Mouse (Mus musculus) CH12.LX (cell line): ENCODE measurements around the gene Myom1. TPM values are rescaled to one million over a fixed set of nuclear protein-coding genes. Genes with fewer than 3 reads are reported as not detected.

ENCODE experiments used
- DNase-seq: peaks from one replicate; pipeline ENCODE4 v3.0.0-alpha.2; 2013; ENCODE audit errors: extremely low read depth
- H3K27ac ChIP-seq: 2 replicates; pipeline ENCODE4 v1.5.1; 2012; ENCODE audit warnings: low read depth, mild to moderate bottlenecking, control low read depth, moderate library complexity; ENCODE audit not compliant: insufficient read depth
- H3K27me3 ChIP-seq: replicated peaks from 2 replicates; pipeline ENCODE3; 2012; ENCODE audit warnings: inconsistent platforms
- H3K36me3 ChIP-seq, 2 experiments: replicated peaks in 1 of 2; 2 replicates each; pipeline versions ENCODE3 to v1.6.1; 2012; ENCODE audit warnings: inconsistent platforms in 1 of 2, low read length in 1 of 2, mild to moderate bottlenecking in 1 of 2, mixed read lengths in 1 of 2, moderate library complexity in 1 of 2; ENCODE audit not compliant: control insufficient read depth in 1 of 2, insufficient read depth in 1 of 2
- H3K4me1 ChIP-seq, 2 experiments: 2 replicates each; pipeline ENCODE4 v1.6.1; 2012; ENCODE audit warnings: inconsistent platforms in 1 of 2, moderate library complexity in 1 of 2; ENCODE audit not compliant: insufficient read depth in 2 of 2, control insufficient read depth in 1 of 2
- H3K4me2 ChIP-seq: 2 replicates; pipeline ENCODE4 v1.6.1; 2012; ENCODE audit warnings: low read depth, mild to moderate bottlenecking, control low read depth; ENCODE audit not compliant: poor library complexity, insufficient read depth, severe bottlenecking
- H3K4me3 ChIP-seq, 3 experiments: fragments of 150-350 bp in 1 of 3; sonication (generic) in 1 of 3; replicated peaks in 1 of 3; 2 replicates each; pipeline versions ENCODE3 to v1.5.1; 2011 to 2012; ENCODE audit warnings: low read depth in 2 of 3, low read length in 2 of 3, mild to moderate bottlenecking in 2 of 3, moderate library complexity in 2 of 3, control low read depth in 1 of 3, improper control_type of control experiment in 1 of 3, inconsistent platforms in 1 of 3, mixed read lengths in 1 of 3; ENCODE audit not compliant: poor library complexity in 1 of 3
- H3K79me2 ChIP-seq: replicated peaks from 2 replicates; pipeline ENCODE4 v1.6.1; 2012; ENCODE audit warnings: mild to moderate bottlenecking, moderate library complexity; ENCODE audit not compliant: control insufficient read depth, poor library complexity, insufficient read depth, severe bottlenecking; ENCODE audit errors: extremely low read depth
- H3K9ac ChIP-seq: 2 replicates; pipeline ENCODE4 v1.6.1; 2012; ENCODE audit warnings: low read depth, mild to moderate bottlenecking, control low read depth, moderate library complexity; ENCODE audit not compliant: insufficient read depth
- H3K9me3 ChIP-seq: replicated peaks from 2 replicates; pipeline ENCODE3; 2012; ENCODE audit warnings: low read length, inconsistent platforms, mixed read lengths
- BHLHE40 ChIP-seq: IDR thresholded peaks from 2 replicates; pipeline ENCODE4 v1.6.1; 2011; ENCODE audit warnings: mild to moderate bottlenecking, low read depth, low read length, improper control_type of control experiment
- CHD1 ChIP-seq: IDR thresholded peaks from 2 replicates; pipeline ENCODE4 v1.6.1; 2012; ENCODE audit warnings: low read depth, low read length, improper control_type of control experiment, inconsistent platforms
- E2F4 ChIP-seq: IDR thresholded peaks from 2 replicates; pipeline ENCODE4 v1.6.1; 2011; ENCODE audit warnings: low read depth, low read length, improper control_type of control experiment; ENCODE audit not compliant: insufficient replicate concordance
- EP300 ChIP-seq: IDR thresholded peaks from 2 replicates; pipeline ENCODE4 v1.6.1; 2011; ENCODE audit warnings: low read length, improper control_type of control experiment
- ETS1 ChIP-seq: conservative IDR thresholded peaks from 2 replicates; pipeline ENCODE4 v1.6.1; 2012; ENCODE audit warnings: low read depth, mild to moderate bottlenecking, inconsistent platforms, low read length, improper control_type of control experiment, moderate library complexity
- GABPA ChIP-seq: IDR thresholded peaks from 2 replicates; pipeline ENCODE4 v1.6.1; 2012; ENCODE audit warnings: low read depth, low read length, improper control_type of control experiment, inconsistent platforms; ENCODE audit not compliant: insufficient replicate concordance
- HCFC1 ChIP-seq: IDR thresholded peaks from 2 replicates; pipeline ENCODE4 v1.6.1; 2012; ENCODE audit warnings: low read depth, mild to moderate bottlenecking, inconsistent platforms, low read length, improper control_type of control experiment
- IRF4 ChIP-seq: IDR thresholded peaks from 2 replicates; pipeline ENCODE4 v1.6.1; 2014; ENCODE audit warnings: low read depth, mild to moderate bottlenecking, inconsistent platforms, low read length, improper control_type of control experiment
- JUN ChIP-seq: IDR thresholded peaks from 2 replicates; pipeline ENCODE4 v1.6.1; 2011; ENCODE audit warnings: low read depth, mild to moderate bottlenecking, low read length, improper control_type of control experiment, moderate library complexity; ENCODE audit not compliant: insufficient read depth
- MAFK ChIP-seq: IDR thresholded peaks from 2 replicates; pipeline ENCODE4 v1.6.1; 2011; ENCODE audit warnings: low read length, improper control_type of control experiment; ENCODE audit not compliant: insufficient replicate concordance
- MEF2A ChIP-seq: IDR thresholded peaks from 2 replicates; pipeline ENCODE4 v1.6.1; 2014; ENCODE audit warnings: low read depth, mild to moderate bottlenecking, inconsistent platforms, low read length, improper control_type of control experiment, borderline replicate concordance
- MXI1 ChIP-seq: IDR thresholded peaks from 2 replicates; pipeline ENCODE4 v1.6.1; 2011; ENCODE audit warnings: mild to moderate bottlenecking, low read depth, low read length, improper control_type of control experiment
- NELFE ChIP-seq: IDR thresholded peaks from 2 replicates; pipeline ENCODE4 v1.6.1; 2011; ENCODE audit warnings: low read depth, low read length, improper control_type of control experiment
- PAX5 ChIP-seq: IDR thresholded peaks from 2 replicates; pipeline ENCODE4 v1.6.1; 2012; ENCODE audit warnings: low read length, inconsistent platforms, mixed read lengths
- POLR2A ChIP-seq: IDR thresholded peaks from 2 replicates; pipeline ENCODE4 v1.6.1; 2011; ENCODE audit warnings: low read depth, mild to moderate bottlenecking, improper control_type of control experiment, low read length
- POLR2AphosphoS2 ChIP-seq: IDR thresholded peaks from 2 replicates; pipeline ENCODE4 v1.6.1; 2011; ENCODE audit warnings: low read depth, low read length, improper control_type of control experiment
- RAD21 ChIP-seq: IDR thresholded peaks from 2 replicates; pipeline ENCODE4 v1.6.1; 2011; ENCODE audit warnings: low read depth, mild to moderate bottlenecking, low read length, improper control_type of control experiment, moderate library complexity
- SIN3A ChIP-seq: IDR thresholded peaks from 2 replicates; pipeline ENCODE4 v1.6.1; 2012; ENCODE audit warnings: low read length, improper control_type of control experiment, inconsistent platforms
- TCF12 ChIP-seq: IDR thresholded peaks from 2 replicates; pipeline ENCODE4 v1.6.1; 2014; ENCODE audit warnings: low read depth, mild to moderate bottlenecking, inconsistent platforms, low read length, improper control_type of control experiment
- UBTF ChIP-seq: IDR thresholded peaks from 2 replicates; pipeline ENCODE4 v1.6.1; 2012; ENCODE audit warnings: low read depth, mild to moderate bottlenecking, inconsistent platforms, low read length, improper control_type of control experiment, moderate library complexity
- USF1 ChIP-seq: IDR thresholded peaks from 2 replicates; pipeline ENCODE4 v1.6.1; 2014; ENCODE audit warnings: low read depth, mild to moderate bottlenecking, inconsistent platforms, low read length, improper control_type of control experiment
- USF2 ChIP-seq: conservative IDR thresholded peaks from 2 replicates; pipeline ENCODE4 v1.6.1; 2011; ENCODE audit warnings: low read depth, low read length, improper control_type of control experiment
- ZKSCAN1 ChIP-seq: IDR thresholded peaks from 2 replicates; pipeline ENCODE4 v1.6.1; 2012; ENCODE audit warnings: low read depth, inconsistent platforms, low read length, improper control_type of control experiment, borderline replicate concordance
- dilution Hi-C: fragments of 300-500 bp; cut with MboI; formaldehyde crosslinking; loops from 2 replicates; pipeline ENCODE4 v1.14.3; 2020; ENCODE audit warnings: low sequenced_read_pairs; ENCODE audit not compliant: extremely low pct_unique_long_range_greater_than_20kb, extremely low pct_ligation_motif_present
- in situ Hi-C: fragments of 300-500 bp; cut with MboI; formaldehyde crosslinking; loops from 3 replicates; pipeline ENCODE4 v1.14.3; 2019; ENCODE audit warnings: low sequenced_read_pairs, low pct_ligation_motif_present, low pct_unique_long_range_greater_than_20kb, mixed read lengths
- polyA plus RNA-seq: library from polyadenylated mRNA; unstranded; fragments of >175 nt; gene quantifications from 2 replicates; pipeline ENCODE4 v1.2.1, GENCODE M21; 2012; ENCODE audit warnings: low read depth; ENCODE audit not compliant: insufficient read length
- total RNA-seq, 2 experiments: library from RNA; depleted of rRNA; stranded (reverse); fragments of 300-350 nt in 1 of 2; fragments of >200 nt in 1 of 2; gene quantifications; 2 replicates each; pipeline ENCODE4 v1.2.3; 2012 to 2014

The Myom1 gene
- total and polyA plus RNA-seq, 3 experiments, result 0.26 to 0.93 (median 0.55) TPM

DNA sequence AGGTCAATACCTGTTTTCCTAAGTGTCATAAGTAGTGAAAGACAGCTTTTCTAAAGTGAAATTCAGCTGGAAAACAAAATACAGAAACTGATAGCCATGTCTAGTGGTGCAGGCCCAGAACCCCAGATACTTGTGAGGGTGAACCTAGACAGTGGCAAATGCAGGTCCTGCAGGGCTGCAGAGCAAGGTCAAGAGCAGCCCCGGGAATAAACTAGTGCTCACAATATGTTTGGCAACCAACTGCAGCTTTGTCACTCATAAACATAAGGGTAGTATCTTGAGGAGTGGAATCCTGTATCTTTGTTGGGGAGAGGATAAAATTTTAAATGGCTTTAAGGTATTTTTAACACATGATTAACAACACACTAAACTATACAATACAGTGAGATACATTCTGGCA lies 7.3 kb downstream of the Myom1 start:
- Histone ChIP-seq H3K79me2 (no peaks in the 10 kb centered on the region), H3K9me3 (no peaks in the 10 kb centered on the region), H3K9ac (no peak overlapping the region), H3K4me1 (peaks cover 0 to 4% of the 10 kb centered on the region in 2 experiments; a peak in 2 of 4 replicates), H3K27me3 (no peaks in the 10 kb centered on the region), H3K27ac (no peak overlapping the region), H3K4me2 (no peak overlapping the region), H3K4me3 (no peak overlapping the region), H3K36me3 (no peaks in the 10 kb centered on the region)
- dilution Hi-C loops, result no loop called here
- TF ChIP-seq ETS1 (no peak), BHLHE40 (no peak), JUN (no peak), MAFK (no peak), GABPA (no peak), POLR2A (no peak), UBTF (no peak), MEF2A (no peak), EP300 (no peak), IRF4 (no peak), USF2 (no peak), MXI1 (no peak), POLR2AphosphoS2 (no peak), HCFC1 (no peak), RAD21 (no peak), CHD1 (no peak)
- no peak for DNase-seq
- in situ Hi-C loops, result no loop called here

DNA sequence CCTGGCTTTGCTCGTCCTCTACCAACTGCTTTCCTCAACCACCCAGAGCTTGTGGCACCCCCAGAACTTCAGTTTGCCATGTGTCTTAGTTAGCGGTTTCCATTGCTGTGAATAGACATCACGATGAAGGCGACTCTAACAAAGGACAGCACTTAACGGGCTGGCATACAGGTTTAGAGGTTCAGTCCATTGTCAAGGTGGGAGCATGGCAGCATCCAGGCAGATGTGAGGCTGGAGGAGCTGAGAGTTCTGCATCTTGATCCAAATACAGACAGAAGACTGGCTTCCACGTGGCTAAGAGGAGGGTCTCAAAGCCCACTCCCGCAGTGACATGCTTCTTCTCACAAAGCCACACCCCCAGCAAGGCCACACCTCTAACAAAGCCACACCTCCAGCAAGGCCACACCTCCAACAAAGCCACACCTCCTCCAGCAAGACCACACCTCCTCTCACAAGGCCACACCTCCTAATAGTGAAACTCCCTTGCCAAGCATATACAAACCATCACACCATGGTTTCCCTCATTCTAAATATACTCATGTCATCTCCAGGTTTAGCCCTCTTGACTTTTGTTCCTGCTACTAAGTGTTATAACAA lies 8.3 kb downstream of the Myom1 start:
- dilution Hi-C loops, result no loop called here
- H3K4me2 ChIP-seq, result no peak overlapping the region
- peaks cover 0 to 4% of the 10 kb centered on the region in 2 experiments; a peak in 2 of 4 replicates for H3K4me1 ChIP-seq

More for the DNA sequence above, 8.3 kb downstream of the Myom1 start:
- TF ChIP-seq PAX5, result no peak
- no peak for TF ChIP-seq HCFC1
- TF ChIP-seq SIN3A, result no peak
- TF ChIP-seq E2F4, result no peak
- no peak for TF ChIP-seq USF1
- no peak for TF ChIP-seq ETS1
- TF ChIP-seq CHD1, result no peak
- TF ChIP-seq USF2, result no peak
- TF ChIP-seq NELFE, result no peak
- no peak for TF ChIP-seq POLR2AphosphoS2
- no peak for TF ChIP-seq MAFK
- TF ChIP-seq MEF2A, result no peak
- TF ChIP-seq JUN, result no peak
- no peak for TF ChIP-seq TCF12
- no peak for TF ChIP-seq UBTF
- no peak for TF ChIP-seq ZKSCAN1
- TF ChIP-seq MXI1, result no peak
- TF ChIP-seq IRF4, result no peak
- TF ChIP-seq EP300, result no peak
- no peak for TF ChIP-seq POLR2A
- H3K9ac ChIP-seq, result no peak overlapping the region
- H3K79me2 ChIP-seq, result no peaks in the 10 kb centered on the region
- no peak overlapping the region for H3K4me3 ChIP-seq
- no peak overlapping the region for H3K27ac ChIP-seq
- no peaks in the 10 kb centered on the region for H3K27me3 ChIP-seq
- H3K9me3 ChIP-seq, result no peaks in the 10 kb centered on the region
- H3K36me3 ChIP-seq, result no peaks in the 10 kb centered on the region
- no peak for DNase-seq
- in situ Hi-C loops, result no loop called here
